Mouse (Mus musculus): ENCODE data around the gene Cbl. TPM values are rescaled to one million over a fixed set of nuclear protein-coding genes. Genes with fewer than 3 reads are reported as not detected.
A peak's percentile ranks its signal among the peaks of the same experiment; 100 is the strongest.

Gene Cbl
- polyA plus RNA-seq, 1 experiment from 2014 or later, result 10.4 TPM

DNA sequence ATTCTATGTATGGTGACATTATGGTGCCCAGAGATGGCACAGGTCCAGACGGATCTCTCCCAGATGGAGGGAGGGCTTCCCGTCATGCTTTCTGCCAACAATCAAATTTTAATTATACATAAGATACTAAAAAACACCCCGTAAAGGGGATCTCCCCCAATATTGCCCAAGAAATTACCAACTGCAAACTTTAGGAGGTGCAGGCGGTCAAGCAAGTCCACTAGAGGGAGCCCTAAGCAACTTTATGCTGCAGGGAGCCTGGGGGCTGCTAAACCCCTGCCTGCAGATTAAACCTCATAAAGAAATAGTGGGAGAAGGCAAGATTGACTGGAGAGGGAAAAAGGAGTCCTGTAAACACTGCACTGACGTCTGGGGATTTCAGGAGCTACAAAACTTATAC, 5.6 kb upstream of the Cbl start:
- Histone ChIP-seq H3K27ac (replicated peaks) (no peak overlapping the region), H3K9me3 (no peaks in the 10 kb centered on the region), H3K36me3 (no peaks in the 10 kb centered on the region), H3K4me3 (no peak overlapping the region), H3K4me1 (0 out of 2 replicates have a peak, but pooled peaks cover 2% of the 10 kb centered on the region), H3K9ac (no peak overlapping the region), H3K27me3 (replicated peaks) (peaks cover 10% of the 10 kb centered on the region; the same call in 1 of the 2 replicates), H3K4me2 (no peak overlapping the region)
- WGBS, result 8% methylated on average over 5 of the region's 5 CpGs
- no peak for ATAC-seq (ENCODE audit: extremely low read depth, insufficient number of reproducible peaks, low FRiP score, low TSS enrichment)

DNA sequence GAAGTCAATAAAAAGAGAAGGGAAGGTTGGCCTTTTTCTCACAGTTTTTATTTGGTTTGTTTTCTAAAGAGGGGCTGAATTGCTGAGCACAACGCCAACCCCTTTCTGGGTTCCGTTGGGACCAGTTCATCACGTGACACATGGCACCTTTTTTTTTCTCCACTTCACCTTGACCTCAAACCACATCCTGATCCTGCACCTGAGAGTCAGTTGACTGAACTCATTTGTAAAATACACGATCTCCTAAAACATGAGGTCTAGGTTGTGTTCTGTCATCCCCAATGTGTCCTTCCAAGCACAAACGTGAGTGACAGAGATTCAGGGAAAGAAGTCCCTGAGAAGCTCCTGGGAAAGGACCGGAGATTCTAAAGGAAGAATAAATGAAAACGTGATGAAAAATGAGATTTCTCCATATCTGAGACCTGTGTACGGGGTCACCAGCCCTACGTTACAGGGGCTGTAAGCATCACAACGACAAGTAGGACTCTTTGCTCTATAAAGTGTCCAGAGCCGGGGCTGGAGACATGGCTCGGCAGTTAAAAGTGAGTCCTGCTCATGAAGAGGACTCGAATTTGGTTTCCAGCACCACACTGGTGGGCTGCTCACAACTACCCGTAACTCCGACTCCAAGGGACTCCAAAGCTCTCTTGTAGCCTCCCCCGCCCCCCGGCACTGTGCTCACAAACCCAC, 4.8 kb upstream of the Cbl start:
- H3K27me3 ChIP-seq (replicated peaks), result peaks cover 10% of the 10 kb centered on the region; the same call in 1 of the 2 replicates
- WGBS, result 72% methylated on average over 17 of the region's 17 CpGs
- no peak overlapping the region for H3K27ac ChIP-seq (replicated peaks)
- no peak overlapping the region for H3K4me3 ChIP-seq
- no peak overlapping the region for H3K4me2 ChIP-seq
- no peak overlapping the region for H3K9ac ChIP-seq
- no peak for ATAC-seq (ENCODE audit: extremely low read depth, insufficient number of reproducible peaks, low FRiP score, low TSS enrichment)
- 0 out of 2 replicates have a peak, but pooled peaks cover 2% of the 10 kb centered on the region for H3K4me1 ChIP-seq
- H3K36me3 ChIP-seq, result no peaks in the 10 kb centered on the region
- H3K9me3 ChIP-seq, result no peaks in the 10 kb centered on the region

DNA sequence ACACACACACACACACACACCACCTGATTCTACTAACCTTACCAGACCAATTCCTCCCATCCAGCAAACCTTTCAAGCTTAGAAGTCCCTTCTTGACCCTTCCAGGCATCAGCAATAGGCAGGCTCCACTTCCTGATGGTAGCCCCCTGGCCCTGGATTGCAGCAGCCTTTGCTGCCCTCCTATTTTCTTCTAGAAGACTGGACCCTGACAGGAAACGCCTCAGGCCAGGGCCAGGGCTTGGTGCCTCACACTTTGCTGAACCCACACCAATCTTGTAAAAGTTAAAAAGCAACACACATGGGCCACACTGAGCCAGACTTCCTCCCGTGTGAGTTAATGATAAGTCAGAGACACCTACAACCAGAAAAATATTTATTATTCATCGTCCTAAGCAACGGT, 3.3 kb upstream of the Cbl start:
- 62% methylated on average over 4 of the region's 4 CpGs for WGBS
- no peak overlapping the region for H3K4me2 ChIP-seq
- H3K27me3 ChIP-seq (replicated peaks), result peaks cover 10% of the 10 kb centered on the region; the same call in 1 of the 2 replicates
- no peak overlapping the region for H3K4me3 ChIP-seq
- H3K27ac ChIP-seq (replicated peaks), result no peak overlapping the region
- no peaks in the 10 kb centered on the region for H3K36me3 ChIP-seq
- peaks cover 10% of the 10 kb centered on the region for H3K4me1 ChIP-seq
- H3K9ac ChIP-seq, result no peak overlapping the region
- no peak for ATAC-seq (ENCODE audit: extremely low read depth, insufficient number of reproducible peaks, low FRiP score, low TSS enrichment)
- H3K9me3 ChIP-seq, result no peaks in the 10 kb centered on the region

DNA sequence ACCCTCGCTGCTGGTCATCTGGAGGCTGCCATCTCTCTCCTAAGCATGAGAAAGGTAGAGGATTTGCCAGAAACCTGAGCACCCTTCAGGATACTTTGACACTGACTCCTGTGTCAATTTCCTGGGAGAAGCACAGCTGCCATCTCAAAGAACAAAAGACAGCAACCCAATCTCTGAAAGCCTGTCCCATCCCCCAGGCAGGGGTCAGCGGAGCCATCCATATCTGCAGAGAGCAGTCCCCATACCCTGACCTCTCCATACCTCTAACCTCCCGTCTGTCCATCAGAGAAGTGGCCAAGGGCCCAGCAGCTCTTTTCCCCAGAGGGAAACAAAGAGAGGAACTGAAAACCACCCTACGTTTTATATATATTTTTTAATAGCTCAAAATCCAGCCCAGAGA, 2.8 kb upstream of the Cbl start:
- Histone ChIP-seq H3K27ac (replicated peaks) (no peak overlapping the region), H3K4me1 (peaks cover 15% of the 10 kb centered on the region), H3K4me3 (no peak overlapping the region), H3K9me3 (no peaks in the 10 kb centered on the region), H3K36me3 (no peaks in the 10 kb centered on the region), H3K27me3 (replicated peaks) (peaks cover 10% of the 10 kb centered on the region; the same call in 1 of the 2 replicates), H3K4me2 (no peak overlapping the region), H3K9ac (peak overlapping the region; percentile 14; the same call in 1 of the 2 replicates)
- no peak for ATAC-seq (ENCODE audit: extremely low read depth, insufficient number of reproducible peaks, low FRiP score, low TSS enrichment)
- 59% methylated on average over 4 of the region's 4 CpGs for WGBS

DNA sequence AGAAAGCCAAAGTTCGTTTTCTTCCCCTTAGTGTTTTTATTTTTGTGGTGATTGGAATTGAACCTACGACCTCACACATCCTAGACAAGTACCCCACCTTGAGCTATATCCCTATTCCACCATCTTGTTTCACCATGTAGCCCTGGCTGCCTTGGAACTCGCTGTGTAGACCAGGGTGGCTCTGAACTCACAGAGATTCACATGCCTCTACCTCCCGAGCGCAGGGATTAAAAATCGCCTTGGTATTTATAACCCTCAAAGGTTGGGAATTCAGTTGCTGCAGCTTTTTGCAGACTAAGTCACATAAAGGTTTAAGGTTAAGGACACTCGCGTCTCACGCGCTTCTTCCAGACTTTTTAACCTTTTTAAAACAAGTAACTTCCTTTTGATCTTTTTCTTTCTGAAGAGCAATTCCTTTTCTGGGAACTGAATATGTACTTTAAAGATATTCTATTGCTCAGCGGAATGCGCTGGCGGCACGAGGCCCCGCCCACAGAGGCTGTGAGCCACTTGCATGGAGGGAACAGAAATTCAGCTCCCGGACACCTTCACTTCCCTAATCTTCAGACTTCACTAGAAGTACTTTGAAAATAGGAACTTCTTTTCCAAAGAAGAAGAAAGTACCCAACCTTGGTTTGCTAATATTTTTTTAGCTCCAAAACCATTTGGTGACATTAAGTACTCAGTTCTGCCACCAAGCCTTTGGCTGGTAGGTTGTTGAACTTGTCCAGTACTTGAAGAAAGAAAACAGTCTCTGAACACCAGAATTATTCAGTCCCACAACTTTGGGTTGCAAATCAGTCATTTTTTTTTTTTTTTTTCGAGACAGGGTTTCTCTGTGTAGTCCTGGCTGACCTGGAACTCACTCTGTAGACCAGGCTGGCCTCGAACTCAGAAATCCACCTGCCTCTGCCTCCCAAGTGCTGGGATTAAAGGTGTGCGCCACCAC, 904 bp upstream of the Cbl start:
- peaks cover 31% of the 10 kb centered on the region for H3K4me1 ChIP-seq
- H3K27ac ChIP-seq (replicated peaks), result peak overlapping the region; percentile 75
- H3K9me3 ChIP-seq, result no peaks in the 10 kb centered on the region
- H3K4me3 ChIP-seq, result peak overlapping the region; percentile 94
- peak overlapping the region; percentile 84 for H3K4me2 ChIP-seq
- 20% methylated on average over 19 of the region's 19 CpGs for WGBS
- ATAC-seq (ENCODE audit: extremely low read depth, insufficient number of reproducible peaks, low FRiP score, low TSS enrichment), result no peak
- no peaks in the 10 kb centered on the region for H3K27me3 ChIP-seq (replicated peaks)
- H3K9ac ChIP-seq, result peak overlapping the region; percentile 69
- no peaks in the 10 kb centered on the region for H3K36me3 ChIP-seq

DNA sequence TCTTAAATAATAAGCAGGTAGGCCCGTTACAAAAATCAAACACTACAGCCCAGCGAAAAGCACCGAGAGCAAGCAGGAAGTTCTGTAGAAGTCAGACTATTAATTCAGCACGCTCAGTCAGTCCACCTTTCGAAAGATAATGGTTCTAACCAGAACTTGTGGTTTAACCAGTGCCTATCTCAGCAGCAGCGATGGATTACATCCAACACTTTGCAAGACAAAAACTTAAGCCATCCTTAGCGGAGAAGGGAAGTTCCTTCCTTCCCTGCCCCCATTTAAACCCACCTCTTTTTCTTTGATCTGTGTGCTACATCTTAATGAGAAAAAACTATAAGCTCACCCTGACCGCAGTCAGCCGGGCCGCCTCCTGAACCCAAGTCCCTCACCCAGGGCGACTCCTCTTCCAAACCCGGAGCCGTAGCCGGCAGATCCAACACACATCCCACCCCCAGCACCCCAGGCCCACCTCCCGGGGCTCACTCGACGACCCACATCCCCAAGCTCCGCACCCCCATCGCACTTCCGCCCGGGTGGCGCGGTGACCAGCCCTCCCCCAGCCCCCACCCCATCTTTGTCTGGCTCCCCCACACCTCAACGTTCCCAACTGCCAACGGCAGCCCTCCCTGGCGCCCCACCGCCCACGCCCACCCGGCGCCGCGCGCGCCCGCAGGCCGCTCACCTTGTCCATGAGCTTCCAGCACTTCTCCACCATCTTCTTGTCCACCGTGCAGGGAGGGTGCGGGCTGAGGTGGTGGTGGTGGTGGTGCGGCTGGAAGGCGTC, 638 bp downstream of the Cbl start:
- peak overlapping the region; percentile 84 for H3K4me2 ChIP-seq
- WGBS, result under 1% methylated on average over 39 of the region's 40 CpGs

DNA sequence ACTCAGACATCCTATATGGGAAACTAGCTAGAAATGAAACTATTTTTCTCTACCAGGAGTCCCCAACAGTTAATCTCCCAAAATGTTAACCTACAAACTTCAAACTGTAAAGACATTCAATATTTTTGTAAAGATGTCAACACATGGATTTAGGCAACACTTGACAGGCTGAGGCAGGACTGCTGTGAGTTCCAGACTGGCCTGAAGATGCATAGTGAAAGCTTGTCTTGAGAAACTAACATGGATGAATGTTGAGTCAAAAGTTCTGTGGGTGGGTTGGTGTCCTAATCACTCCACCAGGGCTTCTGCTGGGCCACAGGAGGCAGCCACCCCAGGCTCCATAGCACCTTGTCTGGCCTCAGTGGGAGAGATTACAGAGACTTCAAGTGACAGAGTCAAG, 2.2 kb downstream of the Cbl start:
- no peaks in the 10 kb centered on the region for H3K9me3 ChIP-seq
- H3K9ac ChIP-seq, result peak overlapping the region; percentile 98
- H3K4me3 ChIP-seq, result peak overlapping the region; percentile 94
- peaks cover 44% of the 10 kb centered on the region for H3K4me1 ChIP-seq
- H3K27me3 ChIP-seq (replicated peaks), result no peaks in the 10 kb centered on the region
- no peak for ATAC-seq (ENCODE audit: extremely low read depth, insufficient number of reproducible peaks, low FRiP score, low TSS enrichment)
- peaks cover 7% of the 10 kb centered on the region; the same call in 1 of the 2 replicates for H3K36me3 ChIP-seq
- H3K27ac ChIP-seq (replicated peaks), result no peak overlapping the region
- H3K4me2 ChIP-seq, result peak overlapping the region; percentile 84

More for the DNA sequence above, 638 bp downstream of the Cbl start:
- H3K27ac ChIP-seq (replicated peaks), result peak overlapping the region; percentile 97
- no peaks in the 10 kb centered on the region for H3K27me3 ChIP-seq (replicated peaks)
- H3K4me3 ChIP-seq, result peak overlapping the region; percentile 94
- peak overlapping the region; percentile 98 for H3K9ac ChIP-seq
- ATAC-seq (ENCODE audit: extremely low read depth, insufficient number of reproducible peaks, low FRiP score, low TSS enrichment), result peak; percentile 49; the same call in 1 of the 2 replicates
- H3K4me1 ChIP-seq, result peaks cover 43% of the 10 kb centered on the region
- no peaks in the 10 kb centered on the region for H3K9me3 ChIP-seq
- H3K36me3 ChIP-seq, result peaks cover 1% of the 10 kb centered on the region; the same call in 1 of the 2 replicates

DNA sequence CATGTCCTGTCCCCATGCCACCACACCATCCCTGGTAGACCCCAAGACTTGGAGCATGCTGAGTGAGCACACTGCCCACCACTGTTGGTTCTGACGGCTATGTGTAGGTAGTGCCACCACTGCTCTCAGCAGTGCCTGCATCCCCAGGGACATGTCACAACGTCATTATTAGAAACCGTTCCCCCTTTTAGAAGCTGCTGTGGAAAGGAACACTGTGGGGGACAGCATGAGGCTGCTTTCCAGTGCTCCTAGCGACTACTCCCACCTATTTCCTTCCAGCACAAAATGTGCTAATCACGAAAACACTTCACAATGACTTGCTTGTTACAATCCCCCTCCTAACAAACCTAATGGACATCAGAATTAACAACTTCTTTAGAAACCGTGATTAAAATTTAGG, 7.9 kb downstream of the Cbl start:
- no peak overlapping the region for H3K9ac ChIP-seq
- no peak overlapping the region for H3K4me3 ChIP-seq
- no peak overlapping the region for H3K4me2 ChIP-seq
- peaks cover 36% of the 10 kb centered on the region for H3K4me1 ChIP-seq
- H3K36me3 ChIP-seq, result peaks cover 9% of the 10 kb centered on the region; the same call in 1 of the 2 replicates
- H3K27ac ChIP-seq (replicated peaks), result no peak overlapping the region
- H3K9me3 ChIP-seq, result no peaks in the 10 kb centered on the region
- WGBS, result 44% methylated on average over 6 of the region's 6 CpGs
- no peak for ATAC-seq (ENCODE audit: extremely low read depth, insufficient number of reproducible peaks, low FRiP score, low TSS enrichment)
- no peaks in the 10 kb centered on the region for H3K27me3 ChIP-seq (replicated peaks)

DNA sequence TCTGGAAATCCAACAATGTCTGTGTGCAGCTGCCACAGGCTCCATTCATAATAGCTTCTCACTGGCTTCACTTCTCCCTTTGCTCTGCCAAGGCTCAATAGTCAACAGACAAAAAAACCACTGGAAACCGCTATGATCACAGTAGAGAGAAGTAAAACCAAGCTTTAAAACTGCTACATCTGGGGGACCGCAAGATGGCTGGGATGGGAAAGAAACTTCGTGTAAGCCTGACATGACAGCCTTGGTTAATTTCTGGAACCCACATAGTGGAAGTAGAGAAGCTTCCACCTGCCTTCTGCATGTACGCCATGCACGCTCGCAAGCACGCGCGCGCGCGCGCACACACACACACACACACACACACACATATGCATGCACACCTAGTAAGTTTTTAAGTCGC, 20.3 kb downstream of the Cbl start:
- H3K4me3 ChIP-seq, result no peak overlapping the region
- peaks cover 23% of the 10 kb centered on the region for H3K36me3 ChIP-seq
- WGBS, result 96% methylated on average over 14 of the region's 14 CpGs
- no peak overlapping the region for H3K4me2 ChIP-seq
- H3K9me3 ChIP-seq, result no peaks in the 10 kb centered on the region
- H3K27ac ChIP-seq (replicated peaks), result no peak overlapping the region
- H3K4me1 ChIP-seq, result no peaks in the 10 kb centered on the region
- ATAC-seq (ENCODE audit: extremely low read depth, insufficient number of reproducible peaks, low FRiP score, low TSS enrichment), result no peak
- H3K9ac ChIP-seq, result no peak overlapping the region
- no peaks in the 10 kb centered on the region for H3K27me3 ChIP-seq (replicated peaks)

DNA sequence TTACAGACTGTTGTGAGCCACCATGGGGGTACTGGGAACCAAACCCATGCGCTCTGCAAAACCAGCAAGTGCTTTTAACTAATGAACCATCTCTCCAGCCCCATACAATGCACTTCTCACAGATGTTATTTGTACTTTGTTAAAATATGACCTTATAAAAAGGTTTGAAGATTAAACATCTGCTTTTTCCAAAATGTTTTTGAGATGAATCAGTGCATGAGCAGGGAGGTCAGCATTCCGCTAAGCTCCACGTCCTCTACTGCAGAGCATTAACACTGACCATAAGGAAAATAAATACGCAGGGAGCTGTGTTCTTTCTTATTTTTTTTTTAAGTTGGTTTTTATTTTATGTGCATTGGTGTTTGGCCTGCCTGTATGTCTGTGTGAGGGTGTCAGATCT, 21.4 kb downstream of the Cbl start:
- H3K27me3 ChIP-seq (replicated peaks), result no peaks in the 10 kb centered on the region
- H3K4me2 ChIP-seq, result no peak overlapping the region
- no peak for ATAC-seq (ENCODE audit: extremely low read depth, insufficient number of reproducible peaks, low FRiP score, low TSS enrichment)
- H3K9ac ChIP-seq, result no peak overlapping the region
- H3K9me3 ChIP-seq, result no peaks in the 10 kb centered on the region
- H3K27ac ChIP-seq (replicated peaks), result no peak overlapping the region
- H3K36me3 ChIP-seq, result peaks cover 23% of the 10 kb centered on the region
- no peak overlapping the region for H3K4me3 ChIP-seq
- WGBS, result 93% methylated on average over 4 of the region's 4 CpGs
- H3K4me1 ChIP-seq, result no peaks in the 10 kb centered on the region

DNA sequence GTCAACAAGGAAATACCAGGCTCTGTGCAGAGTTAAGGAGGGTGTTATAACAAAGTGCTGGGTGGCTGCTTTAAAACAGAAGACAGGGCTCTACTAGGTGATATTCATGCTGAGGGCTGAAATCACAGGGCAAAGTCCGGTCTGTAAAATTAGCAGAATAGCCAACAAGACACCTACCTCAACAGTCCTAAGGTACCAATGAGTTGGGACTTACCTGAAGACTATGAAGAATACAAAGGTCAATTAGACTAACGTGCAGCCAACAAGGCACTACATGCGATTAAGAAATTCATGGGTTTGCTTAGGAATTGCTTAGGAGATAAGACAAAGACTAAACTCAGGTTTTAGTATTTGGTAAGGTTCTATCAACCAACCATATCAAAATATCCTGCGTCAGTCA, 24.4 kb downstream of the Cbl start:
- WGBS, result 92% methylated on average over 4 of the region's 4 CpGs

More for the DNA sequence above, 24.4 kb downstream of the Cbl start:
- Histone ChIP-seq H3K4me3 (no peak overlapping the region), H3K9ac (no peak overlapping the region), H3K27me3 (replicated peaks) (no peaks in the 10 kb centered on the region), H3K4me2 (no peak overlapping the region), H3K4me1 (no peaks in the 10 kb centered on the region), H3K27ac (replicated peaks) (no peak overlapping the region), H3K9me3 (no peaks in the 10 kb centered on the region), H3K36me3 (peaks cover 28% of the 10 kb centered on the region)
- no peak for ATAC-seq (ENCODE audit: extremely low read depth, insufficient number of reproducible peaks, low FRiP score, low TSS enrichment)
